Mouse (Mus musculus) G1E (cell line): Measurements from ENCODE around the gene Galnt17.

ENCODE experiments used
- CTCF ChIP-seq: IDR thresholded peaks from 2 replicates; pipeline ENCODE4 v1.5.1; 2012; ENCODE audit warnings: low read depth, low read length, inconsistent platforms, mixed read lengths
- GATA1 ChIP-seq: IDR thresholded peaks from 2 replicates; pipeline ENCODE4 v1.6.1; 2012; ENCODE audit warnings: borderline replicate concordance, low read length, inconsistent platforms, mixed read lengths
- GATA2 ChIP-seq: IDR thresholded peaks from 2 replicates; pipeline ENCODE4 v1.6.1; 2012; ENCODE audit warnings: low read depth, low read length, inconsistent platforms, borderline replicate concordance
- POLR2AphosphoS5 ChIP-seq: IDR thresholded peaks from 2 replicates; pipeline ENCODE4 v1.6.1; 2012; ENCODE audit warnings: low read depth, low read length, inconsistent platforms; ENCODE audit not compliant: insufficient replicate concordance
- TAL1 ChIP-seq: conservative IDR thresholded peaks from 2 replicates; pipeline ENCODE4 v1.6.1; 2012; ENCODE audit warnings: low read depth, low read length, inconsistent platforms, mixed read lengths

DNA sequence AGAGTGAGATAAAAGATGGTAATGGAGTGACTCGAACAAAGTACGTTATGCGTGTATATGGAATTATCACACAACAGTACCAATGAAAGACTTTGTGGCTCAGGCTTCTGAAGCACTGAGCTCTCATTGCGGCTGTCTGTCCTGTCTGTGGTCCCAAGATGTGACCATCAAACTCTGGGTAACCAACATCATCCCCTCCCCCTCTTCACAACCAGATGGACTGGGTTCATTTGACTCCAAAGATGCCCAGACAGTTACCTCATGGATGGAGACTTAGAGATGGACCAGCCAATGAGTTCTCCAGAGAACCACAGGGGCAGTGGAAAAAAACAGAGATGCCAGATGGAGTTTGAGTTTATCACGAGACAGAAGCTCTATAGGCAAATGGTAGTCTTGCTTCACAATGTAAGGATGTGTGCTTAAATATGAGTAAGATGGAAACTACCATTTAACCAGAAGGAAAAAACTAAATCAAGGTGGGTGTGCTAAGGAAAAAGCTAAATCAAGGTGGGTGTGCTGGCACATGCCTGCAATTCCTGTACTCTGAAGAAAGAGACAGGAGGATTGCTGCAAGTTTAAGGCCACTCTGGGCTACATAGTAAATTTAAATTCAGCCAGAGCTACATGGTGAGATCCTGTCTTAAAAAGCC lies 190.8 kb downstream of the Galnt17 start:
- TF ChIP-seq CTCF (no peak), TAL1 (no peak), GATA1 (no peak), POLR2AphosphoS5 (no peak), GATA2 (no peak)
